Mouse (Mus musculus) G1E-ER4 (cell line): ENCODE measurements around the gene Plch2. TPM values are rescaled to one million over a fixed set of nuclear protein-coding genes. Genes with fewer than 3 reads are reported as not detected.

Experiments
- GATA1 ChIP-seq: IDR thresholded peaks from one replicate; pipeline ENCODE4 v1.8.0; 2012; ENCODE audit warnings: low read length, inconsistent platforms
- polyA plus RNA-seq: library from polyadenylated mRNA; stranded (reverse); fragments of >175 nt; gene quantifications from 2 replicates; pipeline ENCODE4 v1.2.3, GENCODE M21; 2012

Plch2 gene
- polyA plus RNA-seq, 1 experiment = 0.56 TPM

- no peak for TF ChIP-seq GATA1
These were observed 39.8 kb downstream of the Plch2 start for GRCm38 (mm10) chr4:155016807-155017206.

- no peak for TF ChIP-seq GATA1
These were observed 41.0 kb downstream of the Plch2 start for GRCm38 (mm10) chr4:155015550-155015949.

- no peak for TF ChIP-seq GATA1
These were observed 41.8 kb downstream of the Plch2 start for GRCm38 (mm10) chr4:155014791-155015190.

GRCm38 (mm10) chr4:155014244-155014643, 42.3 kb downstream of the Plch2 start:
- no peak for TF ChIP-seq GATA1

GRCm38 (mm10) chr4:155012788-155013187, 43.8 kb downstream of the Plch2 start:
- no peak for TF ChIP-seq GATA1

- TF ChIP-seq GATA1 = no peak
These were observed 44.5 kb downstream of the Plch2 start for GRCm38 (mm10) chr4:155012115-155012514.

- no peak for TF ChIP-seq GATA1
These were observed 45.1 kb downstream of the Plch2 start for GRCm38 (mm10) chr4:155011312-155012025.

- no peak for TF ChIP-seq GATA1
These were observed 45.7 kb downstream of the Plch2 start for GRCm38 (mm10) chr4:155010870-155011269.

GRCm38 (mm10) chr4:155009216-155009615, 47.4 kb downstream of the Plch2 start:
- TF ChIP-seq GATA1 = no peak

GRCm38 (mm10) chr4:155008075-155008474, 48.5 kb downstream of the Plch2 start:
- no peak for TF ChIP-seq GATA1

GRCm38 (mm10) chr4:155007641-155008040, 48.9 kb downstream of the Plch2 start:
- no peak for TF ChIP-seq GATA1

GRCm38 (mm10) chr4:155006296-155006695, 50.3 kb downstream of the Plch2 start:
- TF ChIP-seq GATA1 = no peak

- no peak for TF ChIP-seq GATA1
These were observed 51.3 kb downstream of the Plch2 start for GRCm38 (mm10) chr4:155005278-155005677.

- TF ChIP-seq GATA1 = no peak
These were observed 57.2 kb downstream of the Plch2 start for GRCm38 (mm10) chr4:154999379-154999778.

- no peak for TF ChIP-seq GATA1
These were observed 59.9 kb downstream of the Plch2 start for GRCm38 (mm10) chr4:154996572-154997154.

- no peak for TF ChIP-seq GATA1
These were observed 61.7 kb downstream of the Plch2 start for GRCm38 (mm10) chr4:154994876-154995275.

- TF ChIP-seq GATA1 = no peak
These were observed 69.8 kb downstream of the Plch2 start for GRCm38 (mm10) chr4:154986750-154987149.
